Mouse (Mus musculus): ENCODE results near the gene Vax1.

The Vax1 gene

GRCm38 (mm10) chr19:59169143-59169935, 517 bp downstream of the Vax1 start:
- DNase-seq (ENCODE audit: low spot score in 2 of 2), result no peak

- no peak for DNase-seq (ENCODE audit: low spot score in 2 of 2)
These were observed 1.4 kb downstream of the Vax1 start for GRCm38 (mm10) chr19:59168386-59168905.

- DNase-seq (ENCODE audit: low spot score in 2 of 2), result no peak
These were observed 2.0 kb downstream of the Vax1 start for GRCm38 (mm10) chr19:59167871-59168270.

- DNase-seq (ENCODE audit: low spot score in 2 of 2), result no peak
These were observed 3.0 kb downstream of the Vax1 start for GRCm38 (mm10) chr19:59166879-59167278.

GRCm38 (mm10) chr19:59166311-59166761, 3.5 kb downstream of the Vax1 start:
- no peak for DNase-seq (ENCODE audit: low spot score in 2 of 2)

- DNase-seq (ENCODE audit: low spot score in 2 of 2), result no peak
These were observed 4.3 kb downstream of the Vax1 start for GRCm38 (mm10) chr19:59165577-59165976.

- no peak for DNase-seq (ENCODE audit: low spot score in 2 of 2)
These were observed 4.8 kb downstream of the Vax1 start for GRCm38 (mm10) chr19:59164896-59165560.

- DNase-seq (ENCODE audit: low spot score in 2 of 2), result no peak
These were observed 5.7 kb downstream of the Vax1 start for GRCm38 (mm10) chr19:59164111-59164510.

GRCm38 (mm10) chr19:59156702-59157101, 13.2 kb downstream of the Vax1 start:
- no peak for DNase-seq (ENCODE audit: low spot score in 2 of 2)

- no peak for DNase-seq (ENCODE audit: low spot score in 2 of 2)
These were observed 15.7 kb downstream of the Vax1 start for GRCm38 (mm10) chr19:59154171-59154570.

- DNase-seq (ENCODE audit: low spot score in 2 of 2), result no peak
These were observed 24.2 kb downstream of the Vax1 start for GRCm38 (mm10) chr19:59145492-59146140.

- no peak for DNase-seq (ENCODE audit: low spot score in 2 of 2)
These were observed 24.8 kb downstream of the Vax1 start for GRCm38 (mm10) chr19:59145064-59145463.

GRCm38 (mm10) chr19:59142206-59142605, 27.6 kb downstream of the Vax1 start:
- DNase-seq (ENCODE audit: low spot score in 2 of 2), result no peak

GRCm38 (mm10) chr19:59135387-59135786, 34.5 kb downstream of the Vax1 start:
- DNase-seq (ENCODE audit: low spot score in 2 of 2), result no peak

- no peak for DNase-seq (ENCODE audit: low spot score in 2 of 2)
These were observed 34.9 kb downstream of the Vax1 start for GRCm38 (mm10) chr19:59134916-59135315.

- no peak for DNase-seq (ENCODE audit: low spot score in 2 of 2)
These were observed 36.7 kb downstream of the Vax1 start for GRCm38 (mm10) chr19:59133202-59133601.

- no peak for DNase-seq (ENCODE audit: low spot score in 2 of 2)
These were observed 40.2 kb downstream of the Vax1 start for GRCm38 (mm10) chr19:59129671-59130070.

- peak in 1 of 2 experiments; percentile 14 for DNase-seq (ENCODE audit: low spot score in 2 of 2)
These were observed 41.2 kb downstream of the Vax1 start for GRCm38 (mm10) chr19:59128531-59129204.

GRCm38 (mm10) chr19:59127424-59127823, 42.4 kb downstream of the Vax1 start:
- no peak for DNase-seq (ENCODE audit: low spot score in 2 of 2)

All from cerebellum, postnatal 4 days (tissue).